Mouse (Mus musculus): Measurements from ENCODE around the gene Fads1. TPM values are rescaled to one million over a fixed set of nuclear protein-coding genes. Genes with fewer than 3 reads are reported as not detected.

Gene Fads1
- total RNA-seq, 2 experiments from 2014 or later, result 181 to 201 TPM

DNA sequence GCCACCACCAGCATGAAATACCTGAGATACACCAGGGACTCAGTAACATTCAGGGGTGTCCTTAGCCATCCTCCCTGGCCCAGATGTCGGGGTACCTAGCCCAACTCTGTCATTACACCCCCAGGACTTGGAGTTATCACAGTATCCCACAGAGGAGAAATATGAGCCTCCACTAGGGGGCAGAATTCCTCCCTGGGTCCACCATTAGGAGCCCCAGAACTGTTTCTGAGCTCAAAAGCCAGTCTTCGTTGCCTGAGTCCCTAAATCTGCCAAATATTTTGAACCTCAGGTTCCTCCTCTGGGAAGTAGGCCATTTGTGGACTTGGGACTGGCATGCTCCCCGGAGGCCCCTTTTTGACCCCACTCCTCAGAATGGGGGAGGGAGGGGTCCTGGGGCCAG lies 36.4 kb downstream of the Fads1 start:
- H3K4me3 ChIP-seq, result no peak overlapping the region
- intact Hi-C loops (cut with DNase I), result loop anchor here (5.0 kb wide), 1 partner anchor 268 kb away; no protein-coding TSS in a partner anchor
- peak; percentile 83 for TF ChIP-seq CTCF (IDR thresholded peaks at IDR 0.05)
- DNase-seq (ENCODE audit: extremely low spot score in 1 of 2, low spot score in 2 of 2), result peak; percentile 48 to 51
- H3K27ac ChIP-seq, result no peak overlapping the region

DNA sequence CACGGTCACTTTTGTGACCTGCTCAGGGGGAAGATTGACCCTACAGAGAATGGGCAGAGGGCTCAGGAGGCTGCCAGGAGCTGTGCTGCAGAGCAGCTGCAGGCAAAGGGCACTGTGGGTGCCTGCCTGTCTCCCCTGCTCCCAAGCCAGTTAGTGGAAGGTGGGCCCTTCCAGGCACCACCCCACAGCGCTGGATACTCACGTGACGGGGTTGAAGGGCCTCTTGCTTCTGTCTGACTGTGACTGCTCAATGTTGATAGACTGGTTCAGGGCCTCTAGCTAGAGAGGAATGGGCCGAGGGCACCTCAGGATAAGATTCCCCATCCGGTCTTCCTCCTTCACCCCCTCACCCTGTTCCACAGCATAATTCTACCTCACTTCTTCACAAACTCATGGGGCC lies 36.9 kb downstream of the Fads1 start:
- no peak overlapping the region for H3K4me3 ChIP-seq
- intact Hi-C loops (cut with DNase I), result loop anchor here (5.0 kb wide), 1 partner anchor 268 kb away; no protein-coding TSS in a partner anchor
- DNase-seq (ENCODE audit: extremely low spot score in 1 of 2, low spot score in 2 of 2), result no peak
- H3K27ac ChIP-seq, result no peak overlapping the region
- TF ChIP-seq CTCF (IDR thresholded peaks at IDR 0.05), result no peak

GRCm38 (mm10) chr19:10221585-10221984 lies 38.9 kb downstream of the Fads1 start:
- no peak for TF ChIP-seq CTCF (IDR thresholded peaks at IDR 0.05)
- Histone ChIP-seq H3K27ac (no peak overlapping the region), H3K4me3 (no peak overlapping the region)
- no peak for DNase-seq (ENCODE audit: extremely low spot score in 1 of 2, low spot score in 2 of 2)
- intact Hi-C loops (cut with DNase I), result no loop called here

DNA sequence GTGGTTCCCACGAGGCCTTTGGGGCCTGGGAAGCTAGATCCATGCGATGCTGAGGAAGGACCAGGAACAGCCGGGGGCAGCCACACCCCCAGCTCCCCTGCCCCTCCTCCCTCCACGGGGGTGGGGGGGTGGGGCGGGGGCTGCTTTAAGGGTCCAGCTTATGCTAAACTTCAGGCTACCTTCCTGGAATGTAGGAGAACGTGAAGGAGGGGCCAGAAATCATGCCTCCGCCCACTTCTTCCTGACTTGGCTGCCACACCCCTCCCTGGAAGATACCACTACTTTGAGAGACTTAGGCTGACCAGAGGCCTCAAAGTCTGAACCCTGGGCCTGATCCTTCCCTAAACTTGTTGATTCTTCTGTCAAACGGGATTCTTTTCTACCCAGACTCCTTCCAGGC lies 40.0 kb downstream of the Fads1 start:
- no peak for TF ChIP-seq CTCF (IDR thresholded peaks at IDR 0.05)
- DNase-seq (ENCODE audit: extremely low spot score in 1 of 2, low spot score in 2 of 2), result no peak
- no peak overlapping the region for H3K27ac ChIP-seq
- no peak overlapping the region for H3K4me3 ChIP-seq
- intact Hi-C loops (cut with DNase I), result no loop called here

- intact Hi-C loops (cut with DNase I), result no loop called here
- Histone ChIP-seq H3K27ac (no peak overlapping the region), H3K4me3 (no peak overlapping the region)
- no peak for DNase-seq (ENCODE audit: extremely low spot score in 1 of 2, low spot score in 2 of 2)
- no peak for TF ChIP-seq CTCF (IDR thresholded peaks at IDR 0.05)
These were observed 40.9 kb downstream of the Fads1 start for GRCm38 (mm10) chr19:10223561-10223960.

DNA sequence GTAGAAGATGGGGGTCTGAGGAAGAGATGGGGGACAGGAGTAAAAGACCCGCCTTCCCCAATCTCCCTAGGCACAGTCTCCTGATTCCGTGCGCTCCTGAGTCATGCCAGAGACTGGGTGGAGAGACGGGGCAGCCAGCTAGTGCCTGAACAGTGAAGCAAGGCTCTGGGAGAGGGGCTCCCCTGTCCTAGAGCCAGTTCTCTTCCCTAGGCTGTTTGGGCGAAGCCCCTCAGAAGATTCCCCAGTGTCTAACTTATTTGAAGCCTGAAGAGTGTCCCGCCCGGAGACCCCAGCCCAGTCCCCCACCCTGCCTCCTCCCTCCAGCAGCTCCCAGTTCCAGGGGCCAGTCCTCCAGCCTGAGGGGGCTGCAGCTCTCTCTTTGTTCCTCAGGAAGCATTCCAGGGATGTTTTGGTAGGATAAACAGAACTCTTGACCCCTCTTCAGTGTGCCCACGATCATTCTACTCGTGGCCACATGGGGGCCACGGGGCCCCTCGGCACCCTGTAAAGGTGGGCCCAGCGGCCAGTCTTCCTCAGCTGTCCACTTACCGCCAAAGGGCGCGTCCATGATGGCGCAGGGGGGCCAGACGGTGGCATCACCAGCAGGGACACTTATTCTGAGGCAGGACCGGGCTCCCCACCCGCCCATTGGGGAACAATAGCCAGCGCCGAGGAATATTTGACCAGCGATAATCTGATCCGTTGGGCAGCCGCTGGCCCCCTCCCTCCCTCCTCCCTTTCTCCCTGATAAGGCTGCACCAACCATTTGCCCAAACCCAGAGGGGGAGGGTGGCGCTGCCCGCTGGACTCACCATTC lies 42.2 kb downstream of the Fads1 start:
- intact Hi-C loops (cut with DNase I), result no loop called here

GRCm38 (mm10) chr19:10225767-10226166 lies 43.1 kb downstream of the Fads1 start:
- intact Hi-C loops (cut with DNase I), result no loop called here
- no peak for DNase-seq (ENCODE audit: extremely low spot score in 1 of 2, low spot score in 2 of 2)
- Histone ChIP-seq H3K27ac (no peak overlapping the region), H3K4me3 (no peak overlapping the region)
- no peak for TF ChIP-seq CTCF (IDR thresholded peaks at IDR 0.05)

More for the DNA sequence above, 42.2 kb downstream of the Fads1 start:
- Histone ChIP-seq H3K27ac (no peak overlapping the region), H3K4me3 (no peak overlapping the region)
- DNase-seq (ENCODE audit: extremely low spot score in 1 of 2, low spot score in 2 of 2), result no peak
- TF ChIP-seq CTCF (IDR thresholded peaks at IDR 0.05), result no peak

DNA sequence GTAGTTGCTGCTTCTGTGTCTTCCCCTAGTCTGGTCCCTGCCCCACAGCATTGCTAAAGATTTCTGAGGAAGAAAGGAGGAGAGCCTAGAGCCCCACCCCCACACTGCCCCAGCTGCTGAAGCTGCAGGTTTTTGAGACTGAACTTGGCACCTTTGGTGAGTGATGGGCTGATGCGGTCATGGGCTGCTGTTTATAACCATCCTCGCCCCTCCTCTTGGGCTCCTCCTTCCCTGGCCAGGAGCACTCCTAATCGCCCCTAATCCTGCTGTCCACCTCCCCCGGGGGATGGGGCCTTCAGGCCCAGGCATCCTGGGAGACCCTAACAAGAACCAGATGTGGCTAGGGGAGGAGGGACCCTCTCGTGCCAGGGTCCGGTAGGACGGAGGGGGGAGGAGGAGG lies 48.3 kb downstream of the Fads1 start:
- no peak for DNase-seq (ENCODE audit: extremely low spot score in 1 of 2, low spot score in 2 of 2)
- Histone ChIP-seq H3K27ac (no peak overlapping the region; the same call in 1 of the 2 replicates), H3K4me3 (no peak overlapping the region)
- TF ChIP-seq CTCF (IDR thresholded peaks at IDR 0.05), result no peak
- intact Hi-C loops (cut with DNase I), result no loop called here

DNA sequence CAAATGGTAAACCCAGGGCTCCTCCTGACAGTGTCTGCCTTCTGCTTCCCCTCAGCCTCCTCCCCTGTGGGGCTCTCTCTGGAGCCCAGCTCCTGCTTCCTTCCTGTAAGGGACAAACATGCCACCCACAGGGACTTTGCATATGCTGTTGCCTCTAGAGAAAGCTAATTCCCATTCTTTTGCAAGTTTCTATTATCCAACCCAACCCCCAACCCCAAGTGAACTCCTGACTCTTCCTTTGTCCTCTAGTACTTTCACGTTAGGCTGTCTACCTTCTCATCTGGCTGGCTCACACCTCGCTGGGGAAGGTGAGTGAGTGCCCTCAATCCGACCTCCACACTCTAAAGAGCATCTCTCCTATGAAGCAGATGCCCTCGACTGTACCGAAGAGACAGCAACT lies 49.2 kb downstream of the Fads1 start:
- no peak overlapping the region for H3K4me3 ChIP-seq
- intact Hi-C loops (cut with DNase I), result no loop called here
- no peak for DNase-seq (ENCODE audit: extremely low spot score in 1 of 2, low spot score in 2 of 2)
- no peak overlapping the region for H3K27ac ChIP-seq
- no peak for TF ChIP-seq CTCF (IDR thresholded peaks at IDR 0.05)

DNA sequence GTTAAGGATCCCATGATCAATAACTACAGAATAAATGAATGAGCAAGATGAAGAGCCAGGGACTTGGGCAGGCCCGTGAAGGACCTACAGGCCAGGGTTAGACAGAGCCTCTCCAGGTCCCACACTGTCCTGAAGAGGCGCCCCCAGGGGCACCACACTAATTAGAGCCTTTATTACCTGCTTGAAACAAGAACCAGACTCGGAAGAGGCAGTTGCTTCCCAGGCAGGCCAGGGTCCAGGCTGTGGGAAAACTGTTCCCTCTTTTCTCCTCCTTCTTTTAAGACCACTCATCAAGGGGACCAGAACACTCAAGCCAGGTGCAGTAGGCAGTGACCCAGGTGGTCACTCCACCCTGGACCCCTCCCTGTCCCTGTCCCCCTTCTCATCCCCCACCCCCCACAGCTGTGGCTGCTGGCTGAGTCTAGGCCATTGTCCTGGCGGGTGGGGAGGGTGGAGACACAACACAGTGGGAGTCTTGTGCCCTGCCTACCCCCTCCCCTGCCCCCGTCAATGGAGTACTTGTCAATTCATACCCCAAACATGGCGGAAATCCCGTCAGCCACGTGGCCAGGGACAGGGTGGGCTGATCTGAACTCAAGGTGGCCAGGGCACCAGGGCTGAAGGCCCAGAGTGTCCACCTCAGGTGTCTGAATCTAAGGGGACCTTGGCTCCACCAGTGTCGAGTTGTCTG lies 49.8 kb downstream of the Fads1 start:
- Histone ChIP-seq H3K27ac (peak overlapping the region; percentile 50; the same call in 1 of the 2 replicates), H3K4me3 (no peak overlapping the region)
- TF ChIP-seq CTCF (IDR thresholded peaks at IDR 0.05), result no peak
- DNase-seq (ENCODE audit: extremely low spot score in 1 of 2, low spot score in 2 of 2), result peak in 1 of 2 experiments; percentile 38
- intact Hi-C loops (cut with DNase I), result no loop called here

- no peak overlapping the region for H3K4me3 ChIP-seq
- DNase-seq (ENCODE audit: extremely low spot score in 1 of 2, low spot score in 2 of 2), result no peak
- intact Hi-C loops (cut with DNase I), result no loop called here
- no peak overlapping the region for H3K27ac ChIP-seq
- TF ChIP-seq CTCF (IDR thresholded peaks at IDR 0.05), result no peak
These were observed 53.3 kb downstream of the Fads1 start for GRCm38 (mm10) chr19:10235784-10236565.

GRCm38 (mm10) chr19:10238477-10238876 lies 55.8 kb downstream of the Fads1 start:
- DNase-seq (ENCODE audit: extremely low spot score in 1 of 2, low spot score in 2 of 2), result no peak
- Histone ChIP-seq H3K4me3 (no peak overlapping the region), H3K27ac (peak overlapping the region; percentile 32; the same call in 1 of the 2 replicates)
- intact Hi-C loops (cut with DNase I), result no loop called here
- no peak for TF ChIP-seq CTCF (IDR thresholded peaks at IDR 0.05)
